Mouse (Mus musculus): ENCODE measurements around the gene Il1r2.

DNA sequence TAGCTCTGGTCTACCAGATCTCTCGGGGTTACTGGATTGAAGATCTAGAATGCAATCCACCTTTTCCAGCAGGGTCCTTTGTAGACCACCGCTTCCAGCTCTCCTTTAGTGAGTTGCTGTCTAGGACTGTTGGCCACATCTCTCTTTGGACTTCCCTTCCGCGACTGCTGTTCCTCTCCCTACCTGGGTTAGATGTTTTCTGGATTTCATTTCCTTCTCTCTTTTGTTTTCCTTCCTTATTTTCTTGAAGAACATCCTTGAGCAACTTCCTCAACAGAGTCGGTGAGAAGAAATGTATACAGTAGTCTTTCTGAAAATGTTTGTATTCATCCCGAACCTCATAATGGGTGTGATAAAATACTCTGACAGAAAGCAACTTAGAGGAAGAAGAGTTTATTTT, 36.0 kb upstream of the Il1r2 start:
- no peak for TF ChIP-seq POLR2A (IDR thresholded peaks at IDR 0.05; ENCODE audit: insufficient read length, low read depth)
- no peak for TF ChIP-seq MAX (IDR thresholded peaks at IDR 0.05; ENCODE audit: low read depth)
- no peak for TF ChIP-seq TCF3 (IDR thresholded peaks at IDR 0.05; ENCODE audit: insufficient read length, low read depth)
- no peak for TF ChIP-seq TCF12 (IDR thresholded peaks at IDR 0.05; ENCODE audit: insufficient read depth, poor library complexity, severe bottlenecking)
- TF ChIP-seq USF1 (IDR thresholded peaks at IDR 0.05; ENCODE audit: low read depth): no peak
- TF ChIP-seq SRF (IDR thresholded peaks at IDR 0.05; ENCODE audit: control insufficient read depth, insufficient read length, low read depth): no peak
- no peak for TF ChIP-seq POLR2AphosphoS2 (IDR thresholded peaks at IDR 0.05; ENCODE audit: insufficient read length, low read depth)
- TF ChIP-seq CEBPB (IDR thresholded peaks at IDR 0.05; ENCODE audit: insufficient read depth, poor library complexity, severe bottlenecking): no peak
- no peak for TF ChIP-seq MYOD1 (IDR thresholded peaks at IDR 0.05; ENCODE audit: control insufficient read depth in 1 of 3, insufficient read length in 2 of 3, low read depth in 2 of 3)
- no peak for TF ChIP-seq E2F4 (IDR thresholded peaks at IDR 0.05; ENCODE audit: insufficient read depth)
- no peak for TF ChIP-seq MYOG (IDR thresholded peaks at IDR 0.05; ENCODE audit: control insufficient read depth in 1 of 3, insufficient read depth in 1 of 3, insufficient read length in 2 of 3, low read depth in 2 of 3)
